Mouse (Mus musculus): ENCODE data around the gene Rbfox2.

Gene Rbfox2

GRCm38 (mm10) chr15:77150424-77150841 lies 156.4 kb downstream of the Rbfox2 start:
- no peak for DNase-seq (ENCODE audit: extremely low read depth, low read depth)

GRCm38 (mm10) chr15:77150000-77150399 lies 156.8 kb downstream of the Rbfox2 start:
- no peak for DNase-seq (ENCODE audit: extremely low read depth, low read depth)

GRCm38 (mm10) chr15:77149551-77149950 lies 157.3 kb downstream of the Rbfox2 start:
- peak; percentile 20 for DNase-seq (ENCODE audit: extremely low read depth, low read depth)

GRCm38 (mm10) chr15:77146942-77147341 lies 159.9 kb downstream of the Rbfox2 start:
- DNase-seq (ENCODE audit: extremely low read depth, low read depth): no peak

- no peak for DNase-seq (ENCODE audit: extremely low read depth, low read depth)
Measured at GRCm38 (mm10) chr15:77144960-77145359, 161.8 kb downstream of the Rbfox2 start.

GRCm38 (mm10) chr15:77142787-77143186 lies 164.0 kb downstream of the Rbfox2 start:
- no peak for DNase-seq (ENCODE audit: extremely low read depth, low read depth)

GRCm38 (mm10) chr15:77142352-77142751 lies 164.5 kb downstream of the Rbfox2 start:
- DNase-seq (ENCODE audit: extremely low read depth, low read depth): no peak

- no peak for DNase-seq (ENCODE audit: extremely low read depth, low read depth)
Measured at GRCm38 (mm10) chr15:77141711-77142110, 165.1 kb downstream of the Rbfox2 start.

- DNase-seq (ENCODE audit: extremely low read depth, low read depth): no peak
Measured at GRCm38 (mm10) chr15:77138282-77138681, 168.5 kb downstream of the Rbfox2 start.

- DNase-seq (ENCODE audit: extremely low read depth, low read depth): no peak
Measured at GRCm38 (mm10) chr15:77134483-77134882, 172.3 kb downstream of the Rbfox2 start.

- no peak for DNase-seq (ENCODE audit: extremely low read depth, low read depth)
Measured at GRCm38 (mm10) chr15:77129154-77129553, 177.7 kb downstream of the Rbfox2 start.

GRCm38 (mm10) chr15:77127737-77128136 lies 179.1 kb downstream of the Rbfox2 start:
- DNase-seq (ENCODE audit: extremely low read depth, low read depth): no peak

- DNase-seq (ENCODE audit: extremely low read depth, low read depth): no peak
Measured at GRCm38 (mm10) chr15:77126674-77127073, 180.1 kb downstream of the Rbfox2 start.

GRCm38 (mm10) chr15:77124372-77125117 lies 182.3 kb downstream of the Rbfox2 start:
- DNase-seq (ENCODE audit: extremely low read depth, low read depth): no peak

- no peak for DNase-seq (ENCODE audit: extremely low read depth, low read depth)
Measured at GRCm38 (mm10) chr15:77122824-77123223, 184.0 kb downstream of the Rbfox2 start.

- no peak for DNase-seq (ENCODE audit: extremely low read depth, low read depth)
Measured at GRCm38 (mm10) chr15:77122208-77122607, 184.6 kb downstream of the Rbfox2 start.

- no peak for DNase-seq (ENCODE audit: extremely low read depth, low read depth)
Measured at GRCm38 (mm10) chr15:77119666-77120065, 187.1 kb downstream of the Rbfox2 start.

- DNase-seq (ENCODE audit: extremely low read depth, low read depth): no peak
Measured at GRCm38 (mm10) chr15:77117209-77117608, 189.6 kb downstream of the Rbfox2 start.

GRCm38 (mm10) chr15:77116139-77116722 lies 190.6 kb downstream of the Rbfox2 start:
- no peak for DNase-seq (ENCODE audit: extremely low read depth, low read depth)

- DNase-seq (ENCODE audit: extremely low read depth, low read depth): no peak
Measured at GRCm38 (mm10) chr15:77115456-77115855, 191.3 kb downstream of the Rbfox2 start.

GRCm38 (mm10) chr15:77113591-77113990 lies 193.2 kb downstream of the Rbfox2 start:
- DNase-seq (ENCODE audit: extremely low read depth, low read depth): no peak

- DNase-seq (ENCODE audit: extremely low read depth, low read depth): no peak
Measured at GRCm38 (mm10) chr15:77112378-77112777, 194.4 kb downstream of the Rbfox2 start.

GRCm38 (mm10) chr15:77111924-77112323 lies 194.9 kb downstream of the Rbfox2 start:
- DNase-seq (ENCODE audit: extremely low read depth, low read depth): no peak
